Mouse (Mus musculus) heart, adult 2 months (tissue): ENCODE measurements at regions not wholly inside any gene's neighbourhood (a gene's known extent, or its start where the extent isn't known, plus 50 kb on each side); places are given as distances from the start of the nearest gene placed in this dataset.

Experiments used
- CTCF ChIP-seq: fragments of 200-600 bp; IDR thresholded peaks from 2 replicates; pipeline ENCODE4 v1.8.1; 2022; ENCODE audit warnings: antibody characterized with exemption, mild to moderate bottlenecking, moderate library complexity
- EP300 ChIP-seq: fragments of 200-500 bp; IDR thresholded peaks from 2 replicates; pipeline ENCODE4 v1.6.1; 2011; ENCODE audit warnings: low read depth, low read length, control low read depth; ENCODE audit not compliant: insufficient read depth
- POLR2A ChIP-seq: fragments of 200-500 bp; IDR thresholded peaks from 2 replicates; pipeline ENCODE4 v1.6.1; 2011; ENCODE audit warnings: mild to moderate bottlenecking, low read depth, low read length, control low read depth; ENCODE audit not compliant: insufficient read depth

DNA sequence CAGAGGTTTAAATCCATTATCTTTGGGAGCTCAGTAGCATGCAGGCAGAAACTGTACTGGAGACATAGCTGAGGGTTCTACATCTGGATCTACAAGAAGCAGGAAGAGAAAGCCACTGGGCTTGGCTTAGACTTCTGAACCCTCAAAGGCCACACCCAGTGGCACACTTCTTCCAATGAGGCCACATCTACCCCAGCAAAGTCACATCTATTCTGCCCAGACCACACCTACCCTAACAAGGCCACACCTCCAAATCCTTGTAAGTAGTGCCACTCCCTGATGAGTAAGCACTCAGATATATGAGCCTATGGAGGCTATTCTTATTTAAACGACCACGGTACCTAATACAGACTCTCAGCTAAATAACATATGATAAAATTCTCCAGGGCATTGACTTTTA is 103.5 kb upstream of the Tram1l1 start:
- TF ChIP-seq POLR2A: no peak
- no peak for TF ChIP-seq EP300
- TF ChIP-seq CTCF: no peak
